Mouse (Mus musculus) fibroblast of lung, adult 2 months (primary cell): ENCODE results near the gene Clec4a4.
"Not testable (repeated sequence)": the region's sequence is repeated elsewhere in the genome, so short reads cannot be mapped to it uniquely, and the experiment has no call there.

ENCODE experiments used
- DNase-seq: peaks from one replicate; pipeline ENCODE4 v3.0.0-alpha.2; 2011; ENCODE audit warnings: low read depth

Gene Clec4a4

GRCm38 (mm10) chr6:122989876-122990437, at the start of gene Clec4a4:
Gene Clec4a4, plus strand, starts transcription at chr6:122990367.
- DNase-seq = no peak

GRCm38 (mm10) chr6:122946760-122947159, 43.4 kb upstream of the Clec4a4 start:
- no peak for DNase-seq

- no peak for DNase-seq
Observed at GRCm38 (mm10) chr6:122952401-122952800, 37.8 kb upstream of the Clec4a4 start, which contains the start of gene Clec4a3. Gene Clec4a3, plus strand, starts transcription at chr6:122952515.

- no peak for DNase-seq
Observed at GRCm38 (mm10) chr6:122964562-122964961, 25.6 kb upstream of the Clec4a4 start.

- DNase-seq = no peak
Observed at GRCm38 (mm10) chr6:122969048-122969447, 21.1 kb upstream of the Clec4a4 start.

GRCm38 (mm10) chr6:123004696-123005095, 14.5 kb downstream of the Clec4a4 start:
- not testable (repeated sequence) for DNase-seq

GRCm38 (mm10) chr6:123005591-123005990, 15.4 kb downstream of the Clec4a4 start:
- no peak for DNase-seq

- DNase-seq = no peak
Observed at GRCm38 (mm10) chr6:123049742-123050372, 59.7 kb downstream of the Clec4a4 start, which contains the start of gene Clec4b1. Gene Clec4b1, plus strand, starts transcription at chr6:123049962.
